In the genomic region with DNA sequence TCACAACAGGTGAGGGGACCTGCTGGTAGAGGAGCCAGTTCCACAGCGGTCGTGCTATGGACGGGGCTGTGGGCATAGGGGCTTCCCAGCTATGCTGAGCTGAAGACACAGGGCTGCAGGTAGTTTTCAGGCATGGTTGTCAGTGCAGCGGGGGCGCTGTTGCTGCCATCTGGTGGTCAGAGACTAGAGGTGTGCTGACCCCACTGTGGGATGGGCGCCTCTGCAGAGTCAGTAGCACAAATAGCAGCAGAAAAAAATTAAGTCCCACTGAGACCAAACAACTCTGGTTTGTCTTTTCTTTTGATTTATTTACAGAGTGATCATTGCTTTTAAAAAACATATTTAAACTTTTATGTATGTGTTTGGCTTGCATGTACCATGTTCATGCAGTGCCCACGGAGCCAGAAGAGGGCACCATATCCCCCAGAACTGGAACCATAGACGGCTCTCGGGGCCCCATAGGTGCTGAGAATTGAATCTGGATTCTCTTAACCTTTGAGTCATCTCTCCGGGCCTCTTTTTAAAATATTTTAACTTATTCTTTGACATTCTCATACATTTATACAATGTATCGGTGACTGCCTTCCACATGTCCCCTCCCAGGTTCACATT, we compare ENCODE assay signal across 8 mouse cellular contexts. TPM values are rescaled to one million over a fixed set of nuclear protein-coding genes. Genes with fewer than 3 reads are reported as not detected.
DNase-seq lines count a peak whose midpoint lies in the region; ATAC-seq and TF ChIP-seq lines count a peak whose summit lies in the region.

No protein-coding gene starts in this region.

- no peaks in the 10 kb centered on the region for H3K4me1 ChIP-seq in ES-Bruce4 (ENCODE audit: control insufficient read depth, insufficient read depth, low read length)
- H3K4me1 ChIP-seq in forebrain, embryonic 10.5 days: peaks cover 21% of the 10 kb centered on the region
- H3K4me1 ChIP-seq in liver, embryonic 16.5 days (ENCODE audit: control insufficient read depth, low read depth, low read length): no peaks in the 10 kb centered on the region
- H3K4me1 ChIP-seq in neural tube, embryonic 14.5 days (ENCODE audit: control insufficient read depth, insufficient read depth, low read length): no peaks in the 10 kb centered on the region
- H3K4me1 ChIP-seq in thymus, adult 2 months (replicated peaks; ENCODE audit: control insufficient read depth, insufficient read depth, low read length): no peaks in the 10 kb centered on the region

- 0 out of 2 replicates have a peak, but pooled peaks have one; percentile 25 for TF ChIP-seq EP300 in ES-Bruce4 (IDR thresholded peaks at IDR 0.05; ENCODE audit: insufficient read depth, low read depth, low read length)

- no peaks in the 10 kb centered on the region for H3K9me3 ChIP-seq in ES-Bruce4 (replicated peaks; ENCODE audit: control insufficient read depth, insufficient read depth, low read length, poor library complexity, severe bottlenecking)
- no peaks in the 10 kb centered on the region for H3K9me3 ChIP-seq in forebrain, embryonic 10.5 days
- H3K9me3 ChIP-seq in liver, embryonic 16.5 days (replicated peaks; ENCODE audit: control insufficient read depth, low read length): no peaks in the 10 kb centered on the region
- H3K9me3 ChIP-seq in neural tube, embryonic 14.5 days (ENCODE audit: control insufficient read depth, low read length): no peaks in the 10 kb centered on the region

- TF ChIP-seq POLR2A in ES-Bruce4 (IDR thresholded peaks at IDR 0.05; ENCODE audit: insufficient read depth, low read length): no peak
- no peak for TF ChIP-seq POLR2A in thymus, adult 2 months (IDR thresholded peaks at IDR 0.05; ENCODE audit: control insufficient read depth, extremely low read depth, insufficient read depth, low read length, poor library complexity)

- intact Hi-C loops in heart, postnatal 14 days (cut with DNase I): loop anchor here (1.0 to 5.0 kb wide), 4 partner anchors 24 to 59 kb away; no protein-coding TSS in a partner anchor

- no peaks in the 10 kb centered on the region for H3K27me3 ChIP-seq in ES-Bruce4 (ENCODE audit: control insufficient read depth, insufficient read depth, low read length, poor library complexity, severe bottlenecking)
- H3K27me3 ChIP-seq in forebrain, embryonic 10.5 days (ENCODE audit: poor library complexity, severe bottlenecking): no peaks in the 10 kb centered on the region
- no peaks in the 10 kb centered on the region for H3K27me3 ChIP-seq in liver, embryonic 16.5 days (ENCODE audit: control insufficient read depth, insufficient read depth, low read depth, low read length)
- no peaks in the 10 kb centered on the region for H3K27me3 ChIP-seq in neural tube, embryonic 14.5 days (ENCODE audit: control insufficient read depth, insufficient read depth, low read length)
- H3K27me3 ChIP-seq in thymus, adult 2 months (ENCODE audit: control insufficient read depth, insufficient read depth, low read length): no peaks in the 10 kb centered on the region

- no peak overlapping the region for H3K4me2 ChIP-seq in liver, embryonic 16.5 days (ENCODE audit: low read depth, low read length)
- H3K4me2 ChIP-seq in neural tube, embryonic 14.5 days (ENCODE audit: low read depth, low read length): peak overlapping the region; percentile 37

- H3K4me3 ChIP-seq in ES-Bruce4 (ENCODE audit: low read depth, low read length): peak overlapping the region; percentile 31
- peak overlapping the region; percentile 44 for H3K4me3 ChIP-seq in forebrain, embryonic 10.5 days
- H3K4me3 ChIP-seq in liver, embryonic 16.5 days (ENCODE audit: low read depth, low read length): no peak overlapping the region
- H3K4me3 ChIP-seq in neural tube, embryonic 14.5 days (ENCODE audit: low read depth, low read length): peak overlapping the region; percentile 19; the same call in 1 of the 2 replicates
- no peak overlapping the region for H3K4me3 ChIP-seq in thymus, adult 2 months (ENCODE audit: control insufficient read depth, insufficient read depth, low read length)

- DNase-seq in c-Kit-negative CD71-positive TER-119-positive erythroid progenitor cells, embryonic 14.5 days (ENCODE audit: low read depth, low spot score): peak; percentile 11
- DNase-seq in forebrain, embryonic 10.5 days (ENCODE audit: extremely low spot score, low spot score): peak; percentile 80
- DNase-seq in heart, postnatal 14 days: peak; percentile 72 to 79
- DNase-seq in kidney, postnatal 4 days: peak; percentile 80 to 86
- peak; percentile 76 for DNase-seq in thymus, adult 2 months

- H3K9ac ChIP-seq in ES-Bruce4 (ENCODE audit: low read depth, poor library complexity, severe bottlenecking): no peak overlapping the region
- no peak overlapping the region for H3K9ac ChIP-seq in liver, embryonic 16.5 days (ENCODE audit: low read depth, low read length)
- H3K9ac ChIP-seq in neural tube, embryonic 14.5 days (replicated peaks; ENCODE audit: low read depth, low read length): no peak overlapping the region

- no peak overlapping the region for H3K27ac ChIP-seq in ES-Bruce4 (ENCODE audit: insufficient read depth, low read length)
- peak overlapping the region; percentile 87 for H3K27ac ChIP-seq in forebrain, embryonic 10.5 days
- H3K27ac ChIP-seq in liver, embryonic 16.5 days (ENCODE audit: low read length): no peak overlapping the region
- H3K27ac ChIP-seq in neural tube, embryonic 14.5 days (ENCODE audit: low read depth, low read length): no peak overlapping the region
- no peak overlapping the region for H3K27ac ChIP-seq in thymus, adult 2 months (ENCODE audit: control insufficient read depth, insufficient read depth, low read length)

- 31% methylated on average over 11 of the region's 11 CpGs for WGBS in forebrain, embryonic 10.5 days
- 23% methylated on average over 11 of the region's 11 CpGs for WGBS in liver, embryonic 16.5 days (ENCODE audit: insufficient replicate concordance)
- WGBS in neural tube, embryonic 14.5 days: 29% methylated on average over 11 of the region's 11 CpGs
- WGBS in thymus, adult 2 months: 41% methylated on average over 11 of the region's 11 CpGs

- ATAC-seq in liver, embryonic 16.5 days (ENCODE audit: low read depth): 0 out of 2 replicates have a peak, but pooled peaks have one; percentile 45
- ATAC-seq in neural tube, embryonic 14.5 days (ENCODE audit: low read depth): peak; percentile 91

- no peaks in the 10 kb centered on the region for H3K36me3 ChIP-seq in ES-Bruce4 (ENCODE audit: control insufficient read depth, insufficient read depth, low read length, poor library complexity, severe bottlenecking)
- peaks cover 71% of the 10 kb centered on the region for H3K36me3 ChIP-seq in forebrain, embryonic 10.5 days (replicated peaks)
- H3K36me3 ChIP-seq in liver, embryonic 16.5 days (ENCODE audit: control insufficient read depth, insufficient read depth): no peaks in the 10 kb centered on the region
- H3K36me3 ChIP-seq in neural tube, embryonic 14.5 days (ENCODE audit: control insufficient read depth, insufficient read depth, low read length): no peaks in the 10 kb centered on the region
- no peaks in the 10 kb centered on the region for H3K36me3 ChIP-seq in thymus, adult 2 months (ENCODE audit: control insufficient read depth, insufficient read depth, low read length)

- peak; percentile 92 for TF ChIP-seq CTCF in ES-Bruce4 (IDR thresholded peaks at IDR 0.05; ENCODE audit: low read depth, low read length)
- TF ChIP-seq CTCF in thymus, adult 2 months (IDR thresholded peaks at IDR 0.05; ENCODE audit: borderline replicate concordance, control insufficient read depth, extremely low read depth, insufficient read depth, low read length, poor library complexity): peak; percentile 95

RNA-seq across cellular contexts. Expression of a gene that starts 8.3 kb away (rescaled TPM):
- polyA plus RNA-seq in ES-Bruce4 (2011; ENCODE audit: insufficient read depth, insufficient read length, low read depth, missing spikeins): 9.2 and 10.0 TPM in 2 replicates
- 9.6 and 10.6 TPM in 2 replicates for polyA plus RNA-seq in forebrain, embryonic 10.5 days (2016; fragmentation: Nextera tagmentation; extraction: Ambion mirVana)
- 1 to 10 TPM; 3.1 to 5.0 TPM for total RNA-seq in heart, postnatal 14 days (2021)
- 2.1 and 2.3 TPM in 2 replicates for polyA plus RNA-seq in liver, embryonic 16.5 days (2015; fragmentation: Nextera tagmentation; extraction: Ambion mirVana)
- polyA plus RNA-seq in neural tube, embryonic 14.5 days (2014; fragmentation: Nextera tagmentation; extraction: Ambion mirVana): 5.1 and 5.2 TPM in 2 replicates
- 19.9 and 21.7 TPM in 2 replicates for polyA plus RNA-seq in thymus, adult 2 months (2012; rRNA removed)

RNA-seq across cellular contexts. Expression of a gene that starts 8.3 kb away (rescaled TPM):
- 3.3 and 4.0 TPM in 2 replicates for polyA plus RNA-seq in ES-Bruce4 (2011; ENCODE audit: insufficient read depth, insufficient read length, low read depth, missing spikeins)
- 7.5 and 7.9 TPM in 2 replicates for polyA plus RNA-seq in forebrain, embryonic 10.5 days (2016; fragmentation: Nextera tagmentation; extraction: Ambion mirVana)
- total RNA-seq in heart, postnatal 14 days (2021): 1 to 10 TPM; 4.6 to 6.2 TPM
- 1.8 and 2.0 TPM in 2 replicates for polyA plus RNA-seq in liver, embryonic 16.5 days (2015; fragmentation: Nextera tagmentation; extraction: Ambion mirVana)
- polyA plus RNA-seq in neural tube, embryonic 14.5 days (2014; fragmentation: Nextera tagmentation; extraction: Ambion mirVana): 4.4 and 5.0 TPM in 2 replicates
- 28.6 and 36.5 TPM in 2 replicates for polyA plus RNA-seq in thymus, adult 2 months (2012; rRNA removed)

RNA-seq across cellular contexts. Expression of a gene that starts 29.3 kb away (rescaled TPM):
- polyA plus RNA-seq in ES-Bruce4 (2011; ENCODE audit: insufficient read depth, insufficient read length, low read depth, missing spikeins): 22.4 and 23.9 TPM in 2 replicates
- polyA plus RNA-seq in forebrain, embryonic 10.5 days (2016; fragmentation: Nextera tagmentation; extraction: Ambion mirVana): 1.4 and 1.5 TPM in 2 replicates
- 10 to 100 TPM; 15.4 to 16.8 TPM for total RNA-seq in heart, postnatal 14 days (2021)
- polyA plus RNA-seq in liver, embryonic 16.5 days (2015; fragmentation: Nextera tagmentation; extraction: Ambion mirVana): 2.5 and 3.3 TPM in 2 replicates
- polyA plus RNA-seq in neural tube, embryonic 14.5 days (2014; fragmentation: Nextera tagmentation; extraction: Ambion mirVana): 0.72 and 1.7 TPM in 2 replicates
- 47.9 and 52.5 TPM in 2 replicates for polyA plus RNA-seq in thymus, adult 2 months (2012; rRNA removed)

RNA-seq across cellular contexts. Expression of a gene that starts 56.1 kb away (rescaled TPM):
- not detected in 2 replicates for polyA plus RNA-seq in ES-Bruce4 (2011; ENCODE audit: insufficient read depth, insufficient read length, low read depth, missing spikeins)
- 0.04 TPM in 1 of 2 replicates, not detected in the other for polyA plus RNA-seq in forebrain, embryonic 10.5 days (2016; fragmentation: Nextera tagmentation; extraction: Ambion mirVana)
- under 1 TPM; 0.14 to 0.15 TPM for total RNA-seq in heart, postnatal 14 days (2021)
- 0.21 and 0.24 TPM in 2 replicates for polyA plus RNA-seq in liver, embryonic 16.5 days (2015; fragmentation: Nextera tagmentation; extraction: Ambion mirVana)
- 0.25 and 0.32 TPM in 2 replicates for polyA plus RNA-seq in neural tube, embryonic 14.5 days (2014; fragmentation: Nextera tagmentation; extraction: Ambion mirVana)
- 0.90 and 0.94 TPM in 2 replicates for polyA plus RNA-seq in thymus, adult 2 months (2012; rRNA removed)

Comparison
In these comparisons a context has a peak if more than half of its experiments do, and no peak if none do; other contexts are left out.
1. H3K4me3 ChIP-seq: peak in ES-Bruce4 (single experiment), forebrain, embryonic 10.5 days (single experiment) and neural tube, embryonic 14.5 days (single experiment); none in liver, embryonic 16.5 days (single experiment) and thymus, adult 2 months (single experiment).
2. DNase-seq: peak in every context shown above with its lines; median percentile 83 in kidney, postnatal 4 days; 80 in forebrain, embryonic 10.5 days; 76 in thymus, adult 2 months; 76 in heart, postnatal 14 days; 11 in c-Kit-negative CD71-positive TER-119-positive erythroid progenitor cells, embryonic 14.5 days.